Mouse (Mus musculus) midbrain, postnatal 0 days (tissue): ENCODE results near the gene Brms1. TPM values are rescaled to one million over a fixed set of nuclear protein-coding genes. Genes with fewer than 3 reads are reported as not detected.

Experiments
- ATAC-seq: fragments of 200-750 bp; cut with Nextera tagmentation; 2 replicates; pipeline ENCODE4 v1.8.0; 2017; ENCODE audit warnings: moderate number of reproducible peaks, mild to moderate bottlenecking, moderate TSS enrichment, moderate library complexity; ENCODE audit not compliant: low FRiP score
- DNase-seq: peaks from one replicate; pipeline ENCODE4 v3.0.0-alpha.2; 2015; ENCODE audit warnings: low spot score
- H3K27ac ChIP-seq: fragments of 300-500 bp; sonication (generic); 2 replicates; pipeline ENCODE4 v1.5.1; 2014; ENCODE audit warnings: low read depth, mild to moderate bottlenecking, low read length, mixed read lengths
- H3K27me3 ChIP-seq: fragments of 300-500 bp; sonication (generic); 2 replicates; pipeline ENCODE4 v1.6.1; 2014; ENCODE audit warnings: low read length, control low read depth, mixed read lengths; ENCODE audit not compliant: insufficient read depth
- H3K36me3 ChIP-seq: fragments of 300-500 bp; sonication (generic); 2 replicates; pipeline ENCODE4 v1.6.1; 2014; ENCODE audit warnings: low read length, control low read depth, mixed read lengths; ENCODE audit not compliant: insufficient read depth
- H3K4me1 ChIP-seq: fragments of 300-500 bp; sonication (generic); 2 replicates; pipeline ENCODE4 v1.6.1; 2014; ENCODE audit warnings: mild to moderate bottlenecking, control low read depth, antibody characterized with exemption, low read length, mixed read lengths; ENCODE audit not compliant: insufficient read depth
- H3K4me2 ChIP-seq: fragments of 300-500 bp; sonication (generic); 2 replicates; pipeline ENCODE4 v1.6.1; 2014; ENCODE audit warnings: low read depth, mild to moderate bottlenecking, low read length, mixed read lengths; ENCODE audit not compliant: poor library complexity, severe bottlenecking
- H3K4me3 ChIP-seq: fragments of 300-500 bp; sonication (generic); 2 replicates; pipeline ENCODE4 v1.5.1; 2014; ENCODE audit warnings: low read depth, mild to moderate bottlenecking, low read length, moderate library complexity
- H3K9ac ChIP-seq: fragments of 300-500 bp; sonication (generic); replicated peaks from 2 replicates; pipeline ENCODE4 v1.6.1; 2014; ENCODE audit warnings: mild to moderate bottlenecking, low read length, moderate library complexity, mixed read lengths; ENCODE audit not compliant: poor library complexity, severe bottlenecking
- H3K9me3 ChIP-seq: fragments of 300-500 bp; sonication (generic); 2 replicates; pipeline ENCODE4 v1.6.1; 2016; ENCODE audit warnings: low read length, control low read depth
- CTCF ChIP-seq: IDR thresholded peaks from 2 replicates; pipeline ENCODE4 v1.5.1; 2016; ENCODE audit warnings: antibody characterized with exemption, mild to moderate bottlenecking
- WGBS: fragments of 180-500 bp; shearing (Covaris S2); extraction: QIAGEN DNeasy Blood & Tissue Kit; methylation state at CpG from one replicate; pipeline ENCODE4 v1.1.7; 2014; 5-methylcytosine and 5-hydroxymethylcytosine counted together
- polyA plus RNA-seq: library from polyadenylated mRNA; unstranded; fragments of >200 nt; fragmentation: Nextera tagmentation; extraction: Ambion mirVana; gene quantifications from 2 replicates; pipeline ENCODE4 v1.2.1, GENCODE M21; 2015
- total RNA-seq: library from RNA; depleted of rRNA; stranded (reverse); fragments of >200 nt; gene quantifications from 2 replicates; pipeline ENCODE4 v1.2.3, GENCODE M21; 2014

Gene Brms1
- total and polyA plus RNA-seq, 2 experiments from 2014 or later: 15.3 TPM; not detected in 1

GRCm38 (mm10) chr19:5057876-5058775 is 17.0 kb downstream of the Brms1 start:
- Histone ChIP-seq H3K27ac (no peak overlapping the region), H3K4me2 (no peak overlapping the region), H3K4me3 (no peak overlapping the region), H3K9me3 (no peaks in the 10 kb centered on the region), H3K4me1 (no peaks in the 10 kb centered on the region), H3K9ac (no peak overlapping the region), H3K36me3 (no peaks in the 10 kb centered on the region), H3K27me3 (peaks cover 6% of the 10 kb centered on the region; the same call in 1 of the 2 replicates)
- TF ChIP-seq CTCF: no peak
- WGBS: 27% methylated on average over 16 of the region's 16 CpGs
- no peak for ATAC-seq
- DNase-seq: no peak

GRCm38 (mm10) chr19:5058801-5059771 is 17.9 kb downstream of the Brms1 start:
- WGBS: 22% methylated on average over 10 of the region's 10 CpGs
- no peak for TF ChIP-seq CTCF
- Histone ChIP-seq H3K27me3 (no peaks in the 10 kb centered on the region), H3K36me3 (no peaks in the 10 kb centered on the region), H3K4me1 (no peaks in the 10 kb centered on the region), H3K4me2 (no peak overlapping the region), H3K9ac (no peak overlapping the region), H3K27ac (no peak overlapping the region), H3K4me3 (no peak overlapping the region), H3K9me3 (no peaks in the 10 kb centered on the region)
- DNase-seq (no peak), ATAC-seq (0 out of 2 replicates have a peak, but pooled peaks have one; percentile 15)

DNA sequence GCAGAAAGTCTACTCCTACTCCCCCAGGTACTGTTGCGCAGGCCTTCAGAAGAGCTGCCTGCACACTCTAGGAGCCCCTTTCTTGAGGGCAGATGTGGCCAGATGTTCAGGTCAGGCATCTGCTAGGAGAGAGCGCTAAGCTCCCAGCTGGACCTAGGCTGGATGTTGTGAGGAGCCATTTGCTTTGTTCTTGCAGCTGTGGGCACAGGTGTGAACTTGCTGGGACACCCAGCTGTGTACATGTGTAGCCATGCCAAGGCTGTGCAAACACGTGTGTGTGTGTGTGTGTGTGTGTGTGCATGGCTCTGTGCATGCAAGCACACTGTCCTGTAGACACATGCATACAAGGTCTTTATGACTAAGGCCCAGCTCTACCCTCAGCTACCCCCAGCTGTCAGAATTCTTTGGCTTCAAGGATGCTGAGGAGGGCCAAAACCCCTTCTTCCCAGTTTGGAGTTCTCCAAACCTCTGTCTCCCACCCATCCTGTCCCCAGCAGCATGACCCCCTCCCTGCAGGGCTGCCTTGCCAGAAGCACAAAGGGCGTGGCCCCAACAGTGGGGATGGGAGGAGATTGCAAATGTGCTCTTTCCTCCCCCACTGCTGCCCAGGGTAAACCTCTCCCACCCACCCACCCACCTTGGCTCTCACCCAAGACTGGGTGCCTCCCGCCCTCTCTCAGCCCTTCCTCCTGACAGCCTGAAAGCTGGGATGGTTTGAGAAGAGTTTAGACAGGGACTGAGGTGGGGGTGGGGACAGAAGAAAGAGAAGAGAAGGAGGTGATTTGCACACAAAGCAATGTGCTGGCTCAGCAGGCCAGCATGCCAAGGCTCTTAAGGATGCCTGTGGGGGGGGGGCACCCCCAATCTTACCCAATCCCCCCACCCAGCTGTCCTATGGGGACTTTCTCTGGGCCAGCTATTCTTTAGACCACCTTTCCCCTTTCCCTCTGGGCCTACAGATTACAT is 19.5 kb downstream of the Brms1 start:
- DNase-seq (no peak), ATAC-seq (no peak)
- Histone ChIP-seq H3K27ac (no peak overlapping the region), H3K27me3 (no peaks in the 10 kb centered on the region), H3K9me3 (no peaks in the 10 kb centered on the region), H3K4me1 (no peaks in the 10 kb centered on the region), H3K4me2 (no peak overlapping the region), H3K36me3 (no peaks in the 10 kb centered on the region), H3K9ac (no peak overlapping the region), H3K4me3 (no peak overlapping the region)
- WGBS: 56% methylated on average over 4 of the region's 5 CpGs
- TF ChIP-seq CTCF: no peak

DNA sequence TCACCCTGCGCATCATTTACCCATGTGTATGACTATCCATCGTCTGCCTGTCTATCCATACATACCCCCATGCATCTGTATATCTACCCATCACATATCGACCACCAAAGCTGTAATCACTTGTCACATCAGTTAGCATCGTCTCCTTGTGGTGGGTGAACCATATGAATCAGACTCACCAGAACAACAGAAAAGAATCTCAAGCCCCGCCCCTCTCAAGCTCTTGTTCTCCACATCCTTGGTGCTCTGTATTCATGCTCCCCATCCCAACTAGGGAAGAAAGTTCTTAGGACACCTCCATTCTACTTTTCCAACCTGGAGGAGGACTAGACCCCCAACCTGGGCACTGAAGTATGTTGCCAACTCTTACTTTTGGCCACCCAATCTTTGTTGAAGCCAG is 20.9 kb downstream of the Brms1 start:
- no peaks in the 10 kb centered on the region for H3K4me1 ChIP-seq
- peaks cover 3% of the 10 kb centered on the region; the same call in 1 of the 2 replicates for H3K27me3 ChIP-seq
- no peaks in the 10 kb centered on the region for H3K9me3 ChIP-seq
- H3K36me3 ChIP-seq: no peaks in the 10 kb centered on the region
- no peak for TF ChIP-seq CTCF
- H3K4me2 ChIP-seq: no peak overlapping the region
- H3K9ac ChIP-seq: no peak overlapping the region
- no peak for ATAC-seq
- H3K27ac ChIP-seq: no peak overlapping the region
- WGBS: 85% methylated on average over 5 of the region's 5 CpGs
- no peak overlapping the region for H3K4me3 ChIP-seq
- no peak for DNase-seq

GRCm38 (mm10) chr19:5062446-5062845 is 21.3 kb downstream of the Brms1 start:
- no peak for ATAC-seq
- Histone ChIP-seq H3K9ac (no peak overlapping the region), H3K4me3 (no peak overlapping the region), H3K4me2 (no peak overlapping the region), H3K27ac (no peak overlapping the region), H3K27me3 (peaks cover 4% of the 10 kb centered on the region; the same call in 1 of the 2 replicates), H3K9me3 (no peaks in the 10 kb centered on the region), H3K36me3 (no peaks in the 10 kb centered on the region), H3K4me1 (no peaks in the 10 kb centered on the region)
- no peak for DNase-seq
- 90% methylated on average over 6 of the region's 6 CpGs for WGBS
- no peak for TF ChIP-seq CTCF
